Mouse (Mus musculus) urinary bladder, postnatal 36 days (tissue): Measurements from ENCODE around the gene Gpc5.

ENCODE experiments used
- DNase-seq, 2 experiments: peaks; one replicate each; pipeline ENCODE4 v3.0.0; 2022; ENCODE audit warnings: low spot score in 2 of 2, mixed read lengths in 1 of 2

Gene Gpc5

DNA sequence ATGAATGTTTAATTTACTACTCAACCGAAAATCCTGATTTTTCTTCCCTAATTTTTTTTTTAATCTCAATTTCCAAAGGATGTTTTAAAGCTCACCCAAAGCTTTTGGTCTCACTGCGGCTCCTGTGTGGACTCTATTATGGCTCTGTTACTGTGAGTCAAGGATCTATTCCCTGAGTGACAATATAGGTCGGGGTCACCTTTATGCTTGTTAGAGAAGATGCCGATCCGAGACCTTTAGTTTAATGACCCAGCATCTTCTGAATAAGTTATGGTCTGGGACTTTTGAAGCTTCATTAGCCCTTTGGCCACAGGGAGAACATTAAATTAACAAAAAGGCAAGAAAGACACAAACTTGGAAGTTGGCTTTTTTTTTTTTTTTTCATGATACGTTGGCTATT is 408.8 kb downstream of the Gpc5 start:
- no peak for DNase-seq

DNA sequence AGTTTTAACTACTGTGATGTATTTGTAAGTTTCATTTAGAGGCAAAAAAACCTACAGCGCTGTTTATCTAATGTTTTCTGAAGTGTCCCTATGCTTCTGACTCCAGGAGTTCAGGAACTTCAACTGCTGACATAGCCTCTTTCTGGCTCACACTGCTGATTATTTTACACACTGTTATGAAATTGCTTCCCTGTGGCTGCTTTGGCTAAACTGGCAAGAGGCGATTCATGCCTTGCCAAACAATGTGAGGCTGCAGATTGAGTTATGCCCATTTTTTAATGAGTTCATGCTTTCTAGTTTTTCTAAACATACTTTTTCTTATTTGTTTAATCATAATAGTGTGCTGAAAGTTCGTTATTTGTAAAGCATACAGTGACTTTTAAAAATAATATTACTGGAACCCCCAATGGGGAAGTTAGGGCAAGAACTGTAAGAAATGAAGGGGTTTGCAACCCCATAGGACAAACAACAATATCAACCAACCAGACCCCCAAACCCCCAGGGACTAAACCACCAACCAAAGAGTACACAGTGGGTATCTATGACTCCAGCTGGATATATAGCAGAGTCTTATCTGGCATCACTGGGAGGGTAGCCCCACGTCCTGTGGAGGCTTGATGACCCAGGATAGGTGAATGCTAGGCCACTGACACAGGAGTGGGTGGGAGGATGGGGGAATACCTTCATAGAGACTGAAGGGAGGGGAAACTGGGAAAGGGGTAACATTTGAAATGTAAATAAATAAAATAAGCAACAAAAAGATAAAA is 454.7 kb downstream of the Gpc5 start:
- no peak for DNase-seq

DNA sequence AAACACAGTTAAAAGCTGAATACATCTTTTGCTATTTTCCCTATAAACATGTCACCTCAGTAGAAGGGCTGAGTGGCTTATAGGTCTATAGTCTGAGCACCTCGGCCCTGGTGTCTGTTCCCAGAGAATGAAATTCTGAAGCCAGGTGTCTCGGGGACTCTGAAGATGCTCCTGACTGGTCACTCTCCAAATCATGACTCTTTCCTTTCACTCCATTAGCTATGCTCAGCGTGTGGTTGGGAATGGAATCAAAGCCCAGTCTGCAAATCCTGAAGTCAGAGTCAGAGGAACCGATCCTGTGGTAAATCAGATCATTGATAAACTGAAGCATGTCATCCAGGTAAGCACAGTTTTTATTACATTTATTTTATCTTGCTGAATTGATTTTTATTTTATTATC is 460.0 kb downstream of the Gpc5 start:
- no peak for DNase-seq

DNA sequence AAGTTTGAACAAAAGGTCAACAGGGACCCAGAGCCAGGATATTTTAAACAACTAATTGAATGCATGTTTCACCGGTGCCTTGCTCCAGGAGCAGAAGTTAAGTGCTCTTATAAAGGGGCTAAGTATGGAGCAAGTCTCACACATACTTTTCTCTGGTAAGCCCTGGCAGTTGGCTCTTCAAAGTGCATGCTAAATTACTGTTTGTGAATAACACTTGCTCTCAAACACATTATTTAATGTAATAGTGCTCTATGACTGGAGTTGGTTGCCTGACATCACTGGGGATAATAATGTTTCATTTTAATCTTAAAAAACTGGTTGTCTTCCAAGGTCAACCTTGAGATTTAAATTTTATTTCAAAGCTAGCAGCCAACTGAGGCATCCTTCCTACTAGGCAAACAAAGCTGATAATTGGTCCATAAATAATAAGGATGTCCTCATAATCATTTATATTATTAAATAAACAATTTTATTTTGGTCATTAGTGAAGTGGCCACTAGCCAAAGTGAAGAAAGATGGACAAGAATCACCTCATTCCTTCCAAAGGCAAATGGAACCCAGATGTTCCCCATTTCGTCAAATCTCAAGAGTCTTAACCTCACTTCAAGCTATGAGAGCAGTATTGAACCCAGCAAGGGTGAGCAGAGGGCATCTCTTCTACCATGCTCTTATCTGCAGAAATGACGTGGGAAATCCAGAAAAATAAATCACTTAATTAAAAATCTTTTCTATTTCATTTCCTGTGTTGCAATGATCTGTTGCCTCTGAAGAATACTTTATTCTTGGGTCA is 488.6 kb downstream of the Gpc5 start:
- no peak for DNase-seq

DNA sequence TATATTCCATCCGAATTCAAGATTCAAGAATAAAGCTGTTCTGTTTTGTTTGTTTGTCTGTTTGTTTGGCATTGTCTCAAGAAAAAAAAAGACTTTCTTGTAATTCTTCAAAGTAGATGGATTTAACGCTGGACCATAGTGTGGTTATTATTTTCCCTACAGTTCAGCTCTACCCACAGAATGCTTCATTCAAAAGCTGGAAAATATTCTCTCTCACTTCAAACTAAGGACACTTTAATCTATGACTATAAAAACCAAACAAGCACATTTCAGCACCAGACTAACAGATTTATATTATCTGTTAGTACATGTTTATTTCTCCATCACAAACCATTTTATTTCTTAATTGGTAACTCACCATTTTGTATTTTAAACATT is 489.2 kb downstream of the Gpc5 start:
- DNase-seq: no peak

DNA sequence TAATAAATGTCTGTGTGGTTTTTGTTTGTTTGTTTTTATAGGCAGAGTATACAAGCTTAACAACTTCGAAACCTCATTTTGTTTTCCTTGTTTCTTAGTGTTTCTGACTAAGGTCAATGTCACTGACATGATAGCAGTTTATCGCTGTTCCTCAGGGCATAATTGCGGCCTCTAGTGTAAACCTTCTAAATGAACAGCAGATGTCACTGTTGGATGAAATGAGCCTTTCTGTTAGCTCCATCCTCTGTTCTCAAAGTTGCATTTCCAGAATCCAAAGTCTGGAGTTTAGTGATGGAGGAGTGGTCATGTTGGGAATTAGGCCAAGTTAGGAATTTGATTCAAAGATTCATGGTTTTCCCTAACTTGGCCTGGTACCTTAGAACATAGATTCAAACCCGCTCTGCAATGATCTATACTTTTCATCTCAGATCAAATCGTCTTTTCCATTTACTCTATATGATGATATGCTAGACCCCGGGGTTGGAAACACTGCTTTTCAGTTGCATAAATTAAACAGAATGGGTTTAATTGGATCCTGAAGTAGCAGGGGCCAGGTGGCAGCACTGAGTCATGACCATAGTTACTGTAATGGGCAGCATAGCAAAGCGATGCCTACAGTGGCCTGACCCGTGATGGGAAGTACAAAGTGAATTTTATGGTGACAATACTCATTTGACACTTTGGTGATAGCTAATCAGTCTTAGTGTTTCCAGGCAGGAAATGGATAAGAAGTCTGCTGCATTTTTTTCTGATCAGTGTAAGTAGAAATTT is 508.4 kb downstream of the Gpc5 start:
- no peak for DNase-seq

DNA sequence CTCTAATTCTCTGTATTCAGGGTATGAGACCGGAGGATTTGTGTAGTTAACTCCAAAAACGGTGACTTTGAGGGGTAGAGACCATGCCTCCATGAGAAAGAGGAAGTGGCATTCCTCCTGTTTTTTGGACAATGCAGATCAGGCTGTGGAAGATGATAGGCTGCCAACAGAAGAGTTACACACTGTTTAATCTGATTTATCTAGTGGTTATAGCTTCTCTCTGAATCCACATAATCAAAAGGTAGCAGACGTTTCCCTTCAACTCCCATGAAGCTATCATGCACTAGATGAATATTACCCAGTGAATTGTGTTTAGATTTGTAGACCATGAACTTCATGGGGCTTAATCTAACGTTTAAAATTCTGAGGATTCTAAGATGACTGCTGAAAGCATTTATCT is 522.1 kb downstream of the Gpc5 start:
- no peak for DNase-seq

DNA sequence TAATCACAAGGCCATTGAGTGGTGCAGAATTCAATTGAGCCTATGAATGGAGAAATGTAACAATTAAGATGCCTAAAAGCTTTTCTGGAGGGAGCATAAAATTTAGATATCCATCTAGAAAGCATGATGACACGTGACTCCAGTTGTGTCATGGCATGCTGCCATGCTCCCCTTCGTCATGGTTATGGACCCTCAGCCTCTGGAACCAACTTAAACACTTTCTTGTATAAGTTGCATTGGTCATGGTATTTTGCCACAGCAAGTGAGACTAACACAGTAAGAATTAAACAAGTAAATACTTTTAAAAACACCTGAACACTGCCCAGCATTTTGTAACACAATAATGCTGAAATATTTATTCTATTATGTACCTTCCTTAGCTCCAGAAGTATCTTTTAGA is 524.3 kb downstream of the Gpc5 start:
- no peak for DNase-seq

DNA sequence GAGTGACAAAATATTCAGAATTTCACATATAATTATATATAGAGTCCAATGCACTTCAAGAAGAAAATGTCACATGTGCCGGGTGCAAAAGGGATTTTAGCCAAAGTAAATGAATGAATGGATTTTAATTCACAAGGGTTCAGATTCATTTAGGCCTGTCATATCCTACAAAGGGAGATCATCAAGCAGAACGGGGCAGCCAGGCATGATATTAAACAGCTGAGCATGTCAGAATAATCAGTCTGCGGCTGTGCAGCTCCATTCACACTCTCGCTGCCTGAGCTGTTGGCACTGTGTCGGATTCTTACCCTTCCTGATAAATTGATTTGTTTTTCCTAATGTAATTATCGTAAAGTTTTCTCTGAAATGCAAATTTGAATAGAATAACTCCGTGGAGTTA is 524.8 kb downstream of the Gpc5 start:
- DNase-seq: no peak

DNA sequence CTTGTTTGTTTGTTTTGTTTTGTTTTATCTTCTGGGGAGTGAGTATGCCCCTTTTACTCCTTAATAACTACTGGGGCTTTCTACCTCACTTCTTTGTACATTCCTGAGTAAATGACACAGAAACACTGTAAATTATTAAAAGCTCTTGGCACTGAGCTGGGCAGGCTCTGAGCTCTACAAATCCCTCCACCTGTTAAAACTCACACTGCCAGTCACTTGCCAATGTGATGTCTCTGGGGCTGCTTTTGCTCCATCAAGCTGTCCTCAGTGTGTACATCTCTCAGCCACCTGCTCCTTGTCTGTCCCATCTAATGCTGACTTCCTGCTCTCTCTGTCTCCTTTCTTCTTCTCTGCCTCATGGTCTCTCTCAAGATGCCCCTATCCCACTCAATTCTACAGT is 528.5 kb downstream of the Gpc5 start:
- DNase-seq: no peak

DNA sequence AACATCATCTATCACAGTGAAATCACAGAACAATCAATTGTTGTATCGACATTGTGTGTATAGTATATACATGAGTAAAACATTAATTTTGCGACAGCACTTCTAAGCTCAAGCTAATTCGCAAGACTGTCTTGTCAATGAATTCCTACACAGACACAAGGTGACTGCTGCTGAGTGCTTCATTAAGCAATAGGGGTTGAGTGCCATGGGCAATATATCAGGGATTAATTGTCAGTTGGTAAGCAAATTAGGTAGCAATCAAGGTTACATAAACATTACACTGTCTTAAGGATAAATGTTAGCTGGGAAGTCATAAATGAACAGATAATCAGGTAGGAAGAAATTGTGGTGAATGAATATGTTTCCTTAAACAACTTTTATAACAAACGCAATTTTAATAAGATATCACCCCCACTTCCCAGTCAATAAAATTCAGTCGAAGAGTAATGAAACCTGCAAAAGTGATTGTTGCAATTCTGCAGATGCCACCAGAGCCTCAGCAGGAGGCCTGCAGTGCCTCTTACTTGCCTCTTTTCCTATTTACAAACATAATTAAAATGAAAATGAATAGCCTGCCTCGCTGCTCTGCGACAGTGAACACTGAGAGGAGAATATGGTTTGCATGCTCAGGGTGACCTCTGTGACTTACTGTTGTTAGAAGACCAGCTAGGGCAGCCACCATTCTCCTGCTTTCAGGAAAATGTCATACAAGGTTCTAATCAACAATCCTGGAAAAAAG is 539.3 kb downstream of the Gpc5 start:
- DNase-seq: no peak

DNA sequence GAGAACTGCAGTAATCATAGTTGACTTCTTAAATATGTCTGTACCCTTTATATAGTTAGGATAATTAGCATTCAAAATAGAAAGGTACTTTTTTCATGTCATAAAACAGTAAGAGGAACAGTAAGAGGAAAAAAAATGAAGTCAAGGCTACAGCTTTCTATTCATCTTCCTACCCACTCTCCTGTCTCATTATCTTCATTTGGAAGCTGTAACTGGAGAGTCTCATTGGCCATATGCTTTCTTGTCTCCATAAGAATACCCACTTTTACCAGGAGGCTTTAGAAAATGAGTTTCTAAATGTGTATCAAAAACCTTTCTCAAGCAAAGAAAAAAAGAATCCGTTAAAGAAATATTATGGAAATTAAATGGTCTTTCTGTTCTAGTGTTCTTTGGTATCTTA is 541.3 kb downstream of the Gpc5 start:
- DNase-seq: no peak

DNA sequence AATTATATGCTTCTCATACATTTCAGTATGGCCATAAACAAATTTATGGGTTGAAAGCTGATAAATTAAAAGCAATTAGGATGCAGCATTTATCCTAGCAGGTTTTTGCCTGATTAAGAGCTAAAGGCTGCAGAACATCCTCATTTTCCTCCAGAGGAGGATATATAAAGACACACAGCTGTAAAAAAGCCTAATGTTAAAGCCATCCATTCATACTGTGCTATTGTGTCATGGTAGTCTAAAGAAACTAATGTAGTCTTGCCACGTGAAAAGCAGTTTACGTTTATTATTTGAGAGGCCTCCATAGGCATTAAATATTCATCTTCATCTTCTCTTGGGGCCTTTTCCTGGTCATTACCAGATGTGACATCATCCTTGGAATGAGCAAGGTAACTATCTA is 587.9 kb downstream of the Gpc5 start:
- DNase-seq: no peak

DNA sequence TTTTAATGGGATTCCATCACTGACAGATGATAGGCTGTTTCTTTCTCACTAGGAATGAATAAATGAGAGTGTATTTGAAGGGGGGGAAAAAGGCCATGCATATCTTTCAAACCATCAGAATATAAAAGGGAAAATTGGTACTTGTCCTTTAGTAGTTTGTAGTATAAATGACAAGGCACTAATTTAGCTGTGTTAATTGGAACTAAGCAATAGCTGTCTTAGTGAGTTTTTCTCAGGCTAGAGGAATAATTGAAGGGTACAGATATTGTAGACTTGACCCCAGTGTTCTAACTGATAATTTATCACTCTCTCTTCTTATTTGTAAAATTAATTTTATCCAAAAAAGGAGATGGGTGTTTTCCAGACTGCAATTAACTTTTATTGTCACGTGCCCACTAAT is 654.0 kb downstream of the Gpc5 start:
- DNase-seq: no peak

DNA sequence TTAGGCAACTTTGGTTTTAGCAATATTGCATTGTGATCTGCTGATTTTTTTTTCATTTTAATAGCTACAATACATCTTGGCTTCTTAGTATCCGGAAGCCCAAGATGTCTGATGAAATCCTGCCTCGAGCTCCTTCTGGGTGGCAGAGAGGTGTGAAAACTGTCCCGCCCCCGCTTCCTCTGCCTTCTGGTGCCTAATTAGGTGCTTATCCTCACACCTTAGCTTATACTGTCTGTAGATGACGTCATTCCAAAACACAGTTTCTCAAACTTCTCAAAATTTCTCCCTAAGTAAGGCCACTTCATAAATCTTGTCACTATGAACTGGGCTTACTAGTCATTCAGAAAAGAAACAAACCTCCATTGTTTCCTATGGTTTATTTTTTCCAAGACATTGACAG is 668.2 kb downstream of the Gpc5 start:
- DNase-seq: no peak

DNA sequence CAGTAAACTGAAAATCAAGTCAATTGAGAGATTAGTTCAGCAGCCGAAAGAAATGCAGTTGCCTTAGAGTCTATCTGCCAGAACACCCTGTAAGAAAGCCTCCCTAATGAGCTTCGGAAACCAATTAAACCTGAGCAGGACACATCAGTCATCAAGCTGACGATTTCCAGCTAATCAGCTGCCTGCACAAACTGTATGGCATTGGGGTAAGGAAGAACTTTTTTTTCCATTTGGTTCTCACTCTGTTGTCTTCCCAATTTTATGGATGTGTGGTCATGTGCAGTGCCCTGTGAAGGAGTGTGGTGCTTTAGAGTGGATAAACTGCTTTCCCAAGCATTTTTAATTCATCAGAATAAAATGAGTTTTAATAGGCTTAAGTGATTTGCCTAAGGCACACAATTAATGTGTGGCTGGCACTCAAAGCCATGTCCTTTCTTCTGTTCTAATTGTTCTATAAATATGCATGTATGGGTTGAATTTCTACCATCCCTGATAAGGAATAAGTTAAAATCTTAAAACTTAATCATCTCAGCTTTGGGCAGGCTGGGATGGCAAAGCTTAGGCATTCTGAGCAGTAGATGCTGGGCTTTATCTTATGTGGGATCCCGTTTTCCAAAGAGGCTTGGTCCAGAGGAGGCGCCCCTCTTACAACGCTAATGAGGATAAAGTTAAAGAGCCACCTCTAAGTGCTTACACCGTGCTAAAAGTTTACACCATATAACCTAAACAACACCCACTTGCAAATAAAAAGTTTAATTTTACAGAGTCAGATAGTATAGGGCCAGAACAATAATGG is 687.6 kb downstream of the Gpc5 start:
- DNase-seq: no peak

DNA sequence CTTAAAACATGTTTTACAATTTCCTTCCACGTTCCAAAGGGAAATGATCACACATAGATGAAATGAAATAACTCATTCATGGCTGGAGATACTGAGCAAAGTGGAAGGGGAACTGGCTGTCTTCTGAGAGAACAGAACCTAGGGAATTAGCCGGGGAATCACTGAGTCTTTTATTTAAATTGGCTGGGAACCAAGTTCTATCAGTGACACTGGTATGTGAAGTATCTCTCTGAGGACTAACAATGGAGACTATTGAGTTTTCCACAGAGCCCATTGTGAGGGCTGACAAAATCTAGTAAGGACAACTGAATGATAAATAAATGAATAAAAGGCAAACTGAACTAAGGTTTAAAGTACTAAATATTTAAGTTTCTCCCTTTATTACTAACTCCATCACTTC is 712.7 kb downstream of the Gpc5 start:
- DNase-seq: no peak

DNA sequence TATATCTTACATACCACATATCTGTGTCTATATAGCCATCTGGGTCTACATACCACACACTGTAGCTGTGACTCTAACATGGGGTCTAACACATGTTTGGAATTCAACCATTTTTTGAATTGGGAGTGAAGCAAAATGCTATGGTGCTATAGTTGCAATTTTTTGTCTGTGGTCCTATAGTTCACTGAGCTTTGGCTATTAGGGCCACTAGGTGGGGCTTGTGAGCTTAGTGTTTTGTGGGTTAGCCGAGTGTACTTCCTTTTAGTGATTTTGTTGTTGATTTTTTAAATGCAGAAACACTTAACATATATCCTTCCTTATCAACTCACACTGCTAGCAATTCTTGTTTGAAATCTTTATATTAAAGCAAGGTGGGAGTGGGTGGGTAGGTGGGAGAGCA is 727.0 kb downstream of the Gpc5 start:
- DNase-seq: no peak

DNA sequence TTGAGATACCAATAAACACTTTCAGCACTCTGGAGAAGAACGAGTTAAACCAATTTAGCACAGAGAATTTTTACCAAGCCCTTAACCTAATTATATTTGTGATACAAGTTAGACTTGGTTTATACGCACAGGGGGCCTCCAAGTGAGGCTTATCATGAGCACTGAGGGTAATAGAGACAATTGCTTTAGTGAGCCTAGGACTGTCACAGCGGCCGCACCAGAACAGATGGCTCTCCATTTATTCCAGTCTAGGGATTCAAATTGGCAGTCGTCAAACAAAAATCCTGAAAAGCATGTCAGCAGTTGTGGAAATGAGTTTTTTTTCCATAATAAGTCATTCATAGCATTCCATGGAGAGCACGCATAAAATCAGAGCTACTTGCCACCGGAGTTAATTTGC is 729.6 kb downstream of the Gpc5 start:
- DNase-seq: no peak

DNA sequence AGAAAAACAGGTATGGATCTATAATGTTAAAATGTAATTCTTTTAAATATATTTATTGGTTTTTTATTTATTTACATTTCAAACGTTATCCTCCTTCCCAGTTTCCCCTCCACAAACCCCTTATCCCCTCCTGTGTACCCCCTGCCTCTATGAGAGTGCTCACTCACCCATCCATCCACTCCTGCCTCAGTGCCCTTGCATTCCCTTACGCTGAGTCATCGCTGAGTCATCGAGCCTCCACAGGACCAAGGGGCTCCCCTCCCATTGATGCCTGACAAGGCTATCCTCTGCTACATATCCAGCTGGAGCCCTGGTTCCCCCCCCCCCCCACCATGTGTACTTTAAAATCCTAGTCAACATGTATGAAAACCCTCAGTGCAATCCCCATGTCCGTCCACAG is 738.5 kb downstream of the Gpc5 start:
- no peak for DNase-seq

DNA sequence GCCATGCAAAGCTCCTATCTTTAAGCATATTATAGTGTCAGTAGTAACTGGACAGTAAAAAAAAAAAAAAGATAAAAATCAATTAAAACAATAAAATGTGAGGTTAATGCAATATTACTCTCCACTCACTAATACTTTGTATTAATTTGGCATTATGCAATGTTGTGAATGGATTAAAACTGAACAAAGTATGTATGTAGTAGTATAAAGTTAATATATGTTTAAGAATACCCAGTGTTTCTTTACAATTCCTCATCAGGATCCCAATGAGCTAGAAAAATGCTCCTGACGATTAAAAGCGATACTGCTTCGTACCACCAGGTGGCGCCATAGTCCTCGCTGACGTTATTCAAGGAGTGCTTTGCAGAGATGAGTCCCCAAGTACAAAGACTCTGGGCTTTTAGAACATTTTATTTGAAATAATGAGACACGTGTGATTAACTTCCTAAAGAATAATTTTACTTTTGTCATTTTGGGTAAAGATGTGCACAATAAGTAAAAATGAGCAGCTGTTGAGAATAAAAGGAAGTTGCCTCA is 739.3 kb downstream of the Gpc5 start:
- peak; percentile 15 to 44 for DNase-seq
